Mouse (Mus musculus): ENCODE measurements around the gene Slc18a2. TPM values are rescaled to one million over a fixed set of nuclear protein-coding genes. Genes with fewer than 3 reads are reported as not detected.

The Slc18a2 gene
- total RNA-seq (2021): 10 to 100 TPM; 10.4 to 25.8 TPM
- polyA plus RNA-seq (2012; rRNA removed): 4.3 and 8.7 TPM in 2 replicates
- long read RNA-seq, transcript Slc18a2-201 (16 exons, 3,785 nt): major isoform, 20 of 39 reads
- long read RNA-seq, partial matches to known transcripts: 10 of 39 reads
- long read RNA-seq, other reads (novel, unspliced or antisense): 9 of 39 reads

- peak; percentile 26 for DNase-seq
Measured at GRCm38 (mm10) chr19:59260718-59261442, at the start of gene Slc18a2. TSS of gene Slc18a2 (plus strand) at chr19:59260896.

- no peak for DNase-seq
Measured at GRCm38 (mm10) chr19:59216891-59217290, 43.8 kb upstream of the Slc18a2 start.

GRCm38 (mm10) chr19:59218991-59219390, 41.7 kb upstream of the Slc18a2 start, which contains the start of gene Kcnk18:
TSS of gene Kcnk18 (plus strand) at chr19:59219214.
- DNase-seq: no peak

GRCm38 (mm10) chr19:59221131-59221530, 39.6 kb upstream of the Slc18a2 start:
- DNase-seq: no peak

- no peak for DNase-seq
Measured at GRCm38 (mm10) chr19:59228376-59228775, 32.3 kb upstream of the Slc18a2 start.

- DNase-seq: no peak
Measured at GRCm38 (mm10) chr19:59232786-59233185, 27.9 kb upstream of the Slc18a2 start.

GRCm38 (mm10) chr19:59235001-59235400, 25.7 kb upstream of the Slc18a2 start:
- DNase-seq: no peak

GRCm38 (mm10) chr19:59236046-59236445, 24.6 kb upstream of the Slc18a2 start:
- DNase-seq: no peak

GRCm38 (mm10) chr19:59238630-59239029, 22.1 kb upstream of the Slc18a2 start:
- DNase-seq: no peak

GRCm38 (mm10) chr19:59239124-59239817, 21.4 kb upstream of the Slc18a2 start:
- peak; percentile 84 for DNase-seq

- DNase-seq: peak; percentile 89
Measured at GRCm38 (mm10) chr19:59241987-59242386, 18.7 kb upstream of the Slc18a2 start.

- peak; percentile 30 for DNase-seq
Measured at GRCm38 (mm10) chr19:59243057-59243456, 17.6 kb upstream of the Slc18a2 start.

GRCm38 (mm10) chr19:59248144-59248543, 12.6 kb upstream of the Slc18a2 start:
- peak; percentile 86 for DNase-seq

- no peak for DNase-seq
Measured at GRCm38 (mm10) chr19:59248553-59249286, 12.0 kb upstream of the Slc18a2 start.

- no peak for DNase-seq
Measured at GRCm38 (mm10) chr19:59252651-59253050, 8.0 kb upstream of the Slc18a2 start.

GRCm38 (mm10) chr19:59259633-59260032, 1.1 kb upstream of the Slc18a2 start:
- DNase-seq: no peak

- no peak for DNase-seq
Measured at GRCm38 (mm10) chr19:59261604-59262003, 908 bp downstream of the Slc18a2 start.

GRCm38 (mm10) chr19:59263171-59263570, 2.5 kb downstream of the Slc18a2 start:
- no peak for DNase-seq

- DNase-seq: no peak
Measured at GRCm38 (mm10) chr19:59264838-59265532, 4.3 kb downstream of the Slc18a2 start.

GRCm38 (mm10) chr19:59265907-59266306, 5.2 kb downstream of the Slc18a2 start:
- DNase-seq: no peak

- DNase-seq: no peak
Measured at GRCm38 (mm10) chr19:59267417-59267963, 6.8 kb downstream of the Slc18a2 start.
